Mouse (Mus musculus) CH12.LX (cell line): ENCODE measurements around the gene P2ry12. TPM values are rescaled to one million over a fixed set of nuclear protein-coding genes. Genes with fewer than 3 reads are reported as not detected.
A peak's percentile ranks its signal among the peaks of the same experiment; 100 is the strongest.

Source experiments
- DNase-seq: peaks from one replicate; pipeline ENCODE4 v3.0.0-alpha.2; 2013; ENCODE audit errors: extremely low read depth
- H3K27ac ChIP-seq: 2 replicates; pipeline ENCODE4 v1.5.1; 2012; ENCODE audit warnings: low read depth, mild to moderate bottlenecking, control low read depth, moderate library complexity; ENCODE audit not compliant: insufficient read depth
- H3K27me3 ChIP-seq: replicated peaks from 2 replicates; pipeline ENCODE3; 2012; ENCODE audit warnings: inconsistent platforms
- H3K36me3 ChIP-seq, 2 experiments: replicated peaks in 1 of 2; 2 replicates each; pipeline versions ENCODE3 to v1.6.1; 2012; ENCODE audit warnings: inconsistent platforms in 1 of 2, low read length in 1 of 2, mild to moderate bottlenecking in 1 of 2, mixed read lengths in 1 of 2, moderate library complexity in 1 of 2; ENCODE audit not compliant: control insufficient read depth in 1 of 2, insufficient read depth in 1 of 2
- H3K4me1 ChIP-seq, 2 experiments: 2 replicates each; pipeline ENCODE4 v1.6.1; 2012; ENCODE audit warnings: inconsistent platforms in 1 of 2, moderate library complexity in 1 of 2; ENCODE audit not compliant: insufficient read depth in 2 of 2, control insufficient read depth in 1 of 2
- H3K4me2 ChIP-seq: 2 replicates; pipeline ENCODE4 v1.6.1; 2012; ENCODE audit warnings: low read depth, mild to moderate bottlenecking, control low read depth; ENCODE audit not compliant: poor library complexity, insufficient read depth, severe bottlenecking
- H3K4me3 ChIP-seq, 3 experiments: fragments of 150-350 bp in 1 of 3; sonication (generic) in 1 of 3; replicated peaks in 1 of 3; 2 replicates each; pipeline versions ENCODE3 to v1.5.1; 2011 to 2012; ENCODE audit warnings: low read depth in 2 of 3, low read length in 2 of 3, mild to moderate bottlenecking in 2 of 3, moderate library complexity in 2 of 3, control low read depth in 1 of 3, improper control_type of control experiment in 1 of 3, inconsistent platforms in 1 of 3, mixed read lengths in 1 of 3; ENCODE audit not compliant: poor library complexity in 1 of 3
- H3K79me2 ChIP-seq: replicated peaks from 2 replicates; pipeline ENCODE4 v1.6.1; 2012; ENCODE audit warnings: mild to moderate bottlenecking, moderate library complexity; ENCODE audit not compliant: control insufficient read depth, poor library complexity, insufficient read depth, severe bottlenecking; ENCODE audit errors: extremely low read depth
- H3K9ac ChIP-seq: 2 replicates; pipeline ENCODE4 v1.6.1; 2012; ENCODE audit warnings: low read depth, mild to moderate bottlenecking, control low read depth, moderate library complexity; ENCODE audit not compliant: insufficient read depth
- H3K9me3 ChIP-seq: replicated peaks from 2 replicates; pipeline ENCODE3; 2012; ENCODE audit warnings: low read length, inconsistent platforms, mixed read lengths
- CTCF ChIP-seq, 2 experiments: IDR thresholded peaks in 1 of 2; conservative IDR thresholded peaks in 1 of 2; 2 replicates each; pipeline ENCODE4 v1.5.1; 2011 to 2012; ENCODE audit warnings: low read depth in 2 of 2, low read length in 2 of 2, improper control_type of control experiment in 1 of 2, inconsistent platforms in 1 of 2, mild to moderate bottlenecking in 1 of 2, moderate library complexity in 1 of 2
- E2F4 ChIP-seq: IDR thresholded peaks from 2 replicates; pipeline ENCODE4 v1.6.1; 2011; ENCODE audit warnings: low read depth, low read length, improper control_type of control experiment; ENCODE audit not compliant: insufficient replicate concordance
- ELF1 ChIP-seq: IDR thresholded peaks from 2 replicates; pipeline ENCODE4 v1.6.1; 2014; ENCODE audit warnings: low read depth, mild to moderate bottlenecking, inconsistent platforms, low read length, improper control_type of control experiment
- EP300 ChIP-seq: IDR thresholded peaks from 2 replicates; pipeline ENCODE4 v1.6.1; 2011; ENCODE audit warnings: low read length, improper control_type of control experiment
- ETS1 ChIP-seq: conservative IDR thresholded peaks from 2 replicates; pipeline ENCODE4 v1.6.1; 2012; ENCODE audit warnings: low read depth, mild to moderate bottlenecking, inconsistent platforms, low read length, improper control_type of control experiment, moderate library complexity
- HCFC1 ChIP-seq: IDR thresholded peaks from 2 replicates; pipeline ENCODE4 v1.6.1; 2012; ENCODE audit warnings: low read depth, mild to moderate bottlenecking, inconsistent platforms, low read length, improper control_type of control experiment
- IRF4 ChIP-seq: IDR thresholded peaks from 2 replicates; pipeline ENCODE4 v1.6.1; 2014; ENCODE audit warnings: low read depth, mild to moderate bottlenecking, inconsistent platforms, low read length, improper control_type of control experiment
- JUN ChIP-seq: IDR thresholded peaks from 2 replicates; pipeline ENCODE4 v1.6.1; 2011; ENCODE audit warnings: low read depth, mild to moderate bottlenecking, low read length, improper control_type of control experiment, moderate library complexity; ENCODE audit not compliant: insufficient read depth
- KAT2A ChIP-seq: IDR thresholded peaks from 2 replicates; pipeline ENCODE4 v1.6.1; 2012; ENCODE audit warnings: low read length, improper control_type of control experiment, inconsistent platforms; ENCODE audit not compliant: insufficient replicate concordance
- MAFK ChIP-seq: IDR thresholded peaks from 2 replicates; pipeline ENCODE4 v1.6.1; 2011; ENCODE audit warnings: low read length, improper control_type of control experiment; ENCODE audit not compliant: insufficient replicate concordance
- MAX ChIP-seq: IDR thresholded peaks from 2 replicates; pipeline ENCODE4 v1.6.1; 2011; ENCODE audit warnings: low read length, improper control_type of control experiment
- MAZ ChIP-seq: IDR thresholded peaks from 2 replicates; pipeline ENCODE4 v1.6.1; 2012; ENCODE audit warnings: low read depth, mild to moderate bottlenecking, inconsistent platforms, low read length, improper control_type of control experiment, moderate library complexity
- MEF2A ChIP-seq: IDR thresholded peaks from 2 replicates; pipeline ENCODE4 v1.6.1; 2014; ENCODE audit warnings: low read depth, mild to moderate bottlenecking, inconsistent platforms, low read length, improper control_type of control experiment, borderline replicate concordance
- MYC ChIP-seq: IDR thresholded peaks from 2 replicates; pipeline ENCODE4 v1.6.1; 2011; ENCODE audit warnings: low read depth, mild to moderate bottlenecking, improper control_type of control experiment, low read length
- RCOR1 ChIP-seq: conservative IDR thresholded peaks from 2 replicates; pipeline ENCODE4 v1.6.1; 2012; ENCODE audit warnings: low read depth, mild to moderate bottlenecking, inconsistent platforms, low read length, improper control_type of control experiment
- SMC3 ChIP-seq: IDR thresholded peaks from 2 replicates; pipeline ENCODE4 v1.6.1; 2011; ENCODE audit warnings: low read depth, low read length, improper control_type of control experiment
- TBP ChIP-seq: conservative IDR thresholded peaks from 2 replicates; pipeline ENCODE4 v1.6.1; 2011; ENCODE audit warnings: low read depth, low read length, improper control_type of control experiment
- TCF12 ChIP-seq: IDR thresholded peaks from 2 replicates; pipeline ENCODE4 v1.6.1; 2014; ENCODE audit warnings: low read depth, mild to moderate bottlenecking, inconsistent platforms, low read length, improper control_type of control experiment
- UBTF ChIP-seq: IDR thresholded peaks from 2 replicates; pipeline ENCODE4 v1.6.1; 2012; ENCODE audit warnings: low read depth, mild to moderate bottlenecking, inconsistent platforms, low read length, improper control_type of control experiment, moderate library complexity
- USF1 ChIP-seq: IDR thresholded peaks from 2 replicates; pipeline ENCODE4 v1.6.1; 2014; ENCODE audit warnings: low read depth, mild to moderate bottlenecking, inconsistent platforms, low read length, improper control_type of control experiment
- USF2 ChIP-seq: conservative IDR thresholded peaks from 2 replicates; pipeline ENCODE4 v1.6.1; 2011; ENCODE audit warnings: low read depth, low read length, improper control_type of control experiment
- ZKSCAN1 ChIP-seq: IDR thresholded peaks from 2 replicates; pipeline ENCODE4 v1.6.1; 2012; ENCODE audit warnings: low read depth, inconsistent platforms, low read length, improper control_type of control experiment, borderline replicate concordance
- ZMIZ1 ChIP-seq: IDR thresholded peaks from 2 replicates; pipeline ENCODE4 v1.6.1; 2012; ENCODE audit warnings: low read depth, mild to moderate bottlenecking, inconsistent platforms, low read length, improper control_type of control experiment
- dilution Hi-C: fragments of 300-500 bp; cut with MboI; formaldehyde crosslinking; loops from 2 replicates; pipeline ENCODE4 v1.14.3; 2020; ENCODE audit warnings: low sequenced_read_pairs; ENCODE audit not compliant: extremely low pct_unique_long_range_greater_than_20kb, extremely low pct_ligation_motif_present
- in situ Hi-C: fragments of 300-500 bp; cut with MboI; formaldehyde crosslinking; loops from 3 replicates; pipeline ENCODE4 v1.14.3; 2019; ENCODE audit warnings: low sequenced_read_pairs, low pct_ligation_motif_present, low pct_unique_long_range_greater_than_20kb, mixed read lengths
- polyA plus RNA-seq: library from polyadenylated mRNA; unstranded; fragments of >175 nt; gene quantifications from 2 replicates; pipeline ENCODE4 v1.2.1, GENCODE M21; 2012; ENCODE audit warnings: low read depth; ENCODE audit not compliant: insufficient read length
- total RNA-seq, 2 experiments: library from RNA; depleted of rRNA; stranded (reverse); fragments of 300-350 nt in 1 of 2; fragments of >200 nt in 1 of 2; gene quantifications; 2 replicates each; pipeline ENCODE4 v1.2.3; 2012 to 2014

P2ry12 gene
- total and polyA plus RNA-seq, 3 experiments = 0.30 to 0.97 (median 0.33) TPM

DNA sequence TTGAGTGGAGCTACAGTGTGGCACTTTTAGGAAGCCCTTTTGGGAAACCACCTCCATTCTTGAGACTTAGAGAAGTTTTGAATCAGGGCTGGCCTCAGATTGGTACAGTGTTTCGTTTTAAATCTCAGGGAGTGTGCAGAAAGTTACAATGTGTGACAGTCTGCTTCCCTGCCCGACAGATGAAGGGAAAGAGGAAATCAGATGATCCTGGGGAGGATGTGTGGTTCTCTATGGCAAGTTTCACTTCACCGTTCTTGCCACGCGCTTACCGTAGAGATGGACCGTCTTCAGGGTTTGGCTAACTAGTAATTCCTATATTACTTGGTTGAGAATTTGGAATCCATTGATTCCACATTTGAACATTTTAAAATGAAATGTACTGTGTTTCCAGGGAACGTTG is 50.9 kb downstream of the P2ry12 start (continued):
- TF ChIP-seq USF1 = no peak
- TF ChIP-seq MAX = peak; percentile 75
- no peak for TF ChIP-seq RCOR1
- TF ChIP-seq UBTF = no peak

DNA sequence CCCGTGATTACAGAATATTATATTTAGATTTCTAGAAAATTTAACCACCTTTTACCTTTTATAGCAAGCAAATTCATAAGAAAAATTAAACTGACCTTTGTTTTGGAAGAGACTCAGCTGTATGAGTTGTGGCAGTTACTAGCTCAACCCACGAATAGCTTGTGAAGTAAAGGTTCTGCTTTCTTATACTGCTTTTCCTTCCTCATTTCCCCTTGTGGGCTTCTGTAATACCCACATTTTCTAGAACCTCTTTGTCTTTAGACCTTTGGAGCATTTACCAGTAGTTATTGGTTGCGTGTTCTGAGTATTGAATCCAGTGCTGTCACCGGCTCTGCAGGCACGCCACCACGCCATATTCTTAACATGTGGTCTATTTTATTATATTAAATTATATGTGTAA is 51.9 kb downstream of the P2ry12 start, which contains the start of gene P2ry13:
Gene P2ry13, minus strand, starts transcription at position 156 of the 400 bp plus-strand sequence.
- in situ Hi-C loops = no loop called here
- H3K4me3 ChIP-seq = peak within 1 kb of the TSS in 2 of 3 experiments; percentile 19 to 26
- peak; percentile 38; the same call in 1 of the 2 replicates for TF ChIP-seq ETS1
- no peak for TF ChIP-seq MAX
- TF ChIP-seq CTCF (conservative IDR thresholded peaks at IDR 0.05 in 1 of 2, IDR thresholded peaks at IDR 0.05 in 1 of 2; ENCODE audit: low read depth in 2 of 2, low read length in 2 of 2) = no peak
- 0 out of 2 replicates have a peak, but pooled peaks have one; percentile 15 for TF ChIP-seq MYC
- no peak for TF ChIP-seq KAT2A
- TF ChIP-seq ZMIZ1 = no peak
- 0 out of 2 replicates have a peak, but pooled peaks have one; percentile 20 for TF ChIP-seq TBP
- TF ChIP-seq EP300 = no peak
- 0 out of 2 replicates have a peak, but pooled peaks have one; percentile 31 for TF ChIP-seq MEF2A
- no peak for TF ChIP-seq MAFK
- TF ChIP-seq MAZ = no peak
- no peak for TF ChIP-seq E2F4
- no peaks in the 10 kb centered on the region for H3K9me3 ChIP-seq
- H3K79me2 ChIP-seq = no peaks in the 10 kb centered on the region
- H3K9ac ChIP-seq = peak within 1 kb of the TSS; percentile 25
- no peaks in the 10 kb centered on the region for H3K27me3 ChIP-seq
- no peaks in the 10 kb centered on the region for H3K36me3 ChIP-seq
- dilution Hi-C loops = no loop called here
- peak within 1 kb of the TSS; percentile 16; the same call in 1 of the 2 replicates for H3K27ac ChIP-seq
- DNase-seq = peak; percentile 51
- H3K4me1 ChIP-seq = peaks cover 5 to 54% of the 10 kb centered on the region in 2 experiments; a peak in 3 of 4 replicates
- peak within 1 kb of the TSS; percentile 60 for H3K4me2 ChIP-seq

DNA sequence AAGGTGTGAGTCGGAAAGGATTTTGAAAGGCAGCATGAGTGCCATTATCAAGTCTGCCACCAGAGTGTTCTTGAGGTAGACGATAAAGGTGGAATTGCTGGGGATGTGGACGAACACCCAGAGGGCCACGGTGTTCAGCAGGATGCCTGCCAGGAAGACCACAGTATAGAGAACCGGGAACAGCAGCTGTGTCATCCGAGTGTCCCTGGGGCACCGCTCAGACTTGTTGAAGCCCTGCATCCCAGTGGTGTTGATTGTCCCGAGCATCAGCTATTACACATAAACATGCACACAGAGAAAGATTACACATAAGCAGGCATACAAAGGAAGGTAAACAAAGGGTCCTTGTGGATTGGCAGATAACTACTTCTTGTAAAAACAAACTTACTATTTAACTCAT is 52.6 kb downstream of the P2ry12 start:
- in situ Hi-C loops = no loop called here
- Histone ChIP-seq H3K4me1 (peaks cover 5 to 54% of the 10 kb centered on the region in 2 experiments; a peak in 3 of 4 replicates), H3K4me3 (no peak overlapping the region), H3K9me3 (no peaks in the 10 kb centered on the region), H3K36me3 (no peaks in the 10 kb centered on the region), H3K4me2 (no peak overlapping the region), H3K27me3 (no peaks in the 10 kb centered on the region), H3K27ac (no peak overlapping the region), H3K9ac (no peak overlapping the region), H3K79me2 (no peaks in the 10 kb centered on the region)
- TF ChIP-seq JUN (no peak), SMC3 (no peak), USF1 (no peak), ELF1 (no peak), HCFC1 (no peak), TBP (no peak), TCF12 (no peak), IRF4 (no peak), ZKSCAN1 (no peak), USF2 (no peak)
- dilution Hi-C loops = no loop called here
- DNase-seq = no peak
